24 mouse cellular contexts compared by ENCODE assay signal in the genomic region with DNA sequence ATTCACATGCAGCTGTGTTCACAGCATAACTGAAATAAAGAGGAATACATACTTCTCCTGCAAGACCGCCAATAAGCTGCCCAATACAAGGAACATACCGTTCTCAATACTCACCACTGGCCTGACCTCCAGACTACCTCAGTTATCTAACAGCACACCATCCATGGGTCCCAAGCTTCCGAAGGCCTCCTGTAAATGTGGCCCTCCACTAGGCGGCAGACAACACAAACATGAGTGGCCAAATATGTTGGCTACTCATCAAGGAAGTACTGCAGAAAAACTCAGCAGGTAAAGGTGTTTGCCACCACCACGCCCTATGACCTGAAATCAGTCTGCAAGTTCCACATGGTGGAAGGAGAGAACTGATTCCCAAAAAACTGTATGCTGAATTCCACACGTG. TPM values are rescaled to one million over a fixed set of nuclear protein-coding genes. Genes with fewer than 3 reads are reported as not detected.
DNase-seq lines count a peak whose midpoint lies in the region; ATAC-seq and TF ChIP-seq lines count a peak whose summit lies in the region.
"Had no signal": no experiment of that assay in that cellular context is flagged by ENCODE, and none has a peak within 500 bp of the region (broad histone marks: within the 10 kb centered on the region; RNA-seq: fewer than 3 reads in every experiment).

No protein-coding gene starts in this region.

- 0 out of 2 replicates have a peak, but pooled peaks have one; percentile 15 for ATAC-seq in intestine, embryonic 15.5 days
- no peak for ATAC-seq in intestine, embryonic 16.5 days
- ATAC-seq in liver, embryonic 14.5 days (ENCODE audit: insufficient read depth): no peak
- no peak for ATAC-seq in liver, embryonic 12.5 days
- ATAC-seq in activated CD4-positive, CD25-positive, alpha-beta regulatory T cell, adult 4 months: no peak
- ATAC-seq: CD4-positive, CD25-positive, alpha-beta regulatory T cell, adult 4 months had no signal

- peak; percentile 66 for TF ChIP-seq RAD21 in CH12.LX (IDR thresholded peaks at IDR 0.05; ENCODE audit: low read depth, low read length)

- H3K27me3 ChIP-seq in intestine, embryonic 15.5 days (replicated peaks): no peaks in the 10 kb centered on the region
- no peaks in the 10 kb centered on the region for H3K27me3 ChIP-seq in intestine, embryonic 16.5 days (replicated peaks; ENCODE audit: control insufficient read depth, insufficient read depth, low read length)
- H3K27me3 ChIP-seq in liver, embryonic 14.5 days (ENCODE audit: control insufficient read depth, insufficient read depth, low read length): no peaks in the 10 kb centered on the region
- no peaks in the 10 kb centered on the region for H3K27me3 ChIP-seq in liver, embryonic 12.5 days (replicated peaks)
- H3K27me3 ChIP-seq in CH12.LX (replicated peaks): no peaks in the 10 kb centered on the region
- H3K27me3 ChIP-seq: heart, embryonic 13.5 days had no signal

- H3K36me3 ChIP-seq in intestine, embryonic 15.5 days: no peaks in the 10 kb centered on the region
- H3K36me3 ChIP-seq in intestine, embryonic 16.5 days (ENCODE audit: control insufficient read depth, insufficient read depth, low read length): no peaks in the 10 kb centered on the region
- H3K36me3 ChIP-seq in liver, embryonic 14.5 days (replicated peaks; ENCODE audit: control insufficient read depth, insufficient read depth, low read depth): no peaks in the 10 kb centered on the region
- H3K36me3 ChIP-seq in liver, embryonic 12.5 days: no peaks in the 10 kb centered on the region
- no peaks in the 10 kb centered on the region for H3K36me3 ChIP-seq in CH12.LX (replicated peaks in 1 of 2; ENCODE audit: control insufficient read depth in 1 of 2, insufficient read depth in 1 of 2, low read length in 1 of 2)
- H3K36me3 ChIP-seq: heart, embryonic 13.5 days; limb, embryonic 10.5 days had no signal

- H3K4me1 ChIP-seq in intestine, embryonic 15.5 days (replicated peaks): 0 out of 2 replicates have a peak, but pooled peaks cover 2% of the 10 kb centered on the region
- H3K4me1 ChIP-seq in intestine, embryonic 16.5 days (ENCODE audit: control insufficient read depth, insufficient read depth, low read length): 0 out of 2 replicates have a peak, but pooled peaks cover 3% of the 10 kb centered on the region
- H3K4me1 ChIP-seq in liver, embryonic 14.5 days (replicated peaks; ENCODE audit: control insufficient read depth in 2 of 2, insufficient read depth in 2 of 2, low read length in 1 of 2): no peaks in the 10 kb centered on the region
- no peaks in the 10 kb centered on the region for H3K4me1 ChIP-seq in liver, embryonic 12.5 days
- H3K4me1 ChIP-seq in CH12.LX (ENCODE audit: control insufficient read depth in 1 of 2, insufficient read depth in 2 of 2): no peaks in the 10 kb centered on the region; a peak in 1 of 4 replicates

- DNase-seq in liver, embryonic 14.5 days (ENCODE audit: low read depth in 3 of 3, low spot score in 3 of 3): no peak
- DNase-seq in CH12.LX (ENCODE audit: extremely low read depth) (peak; percentile 23), WW6 (ENCODE audit: low read depth, low spot score) (peak; percentile 11)
- no peak for DNase-seq in thymus, postnatal 36 days
- DNase-seq: adrenal gland, postnatal 25 days; cerebellum, adult 9-11 months; gastrocnemius, postnatal 25 days; layer of hippocampus, postnatal 36 days; right cerebral cortex, adult 18-20 months; spleen, adult 18-20 months; thymus, postnatal 4 days had no signal

- peak; percentile 29; the same call in 1 of the 2 replicates for TF ChIP-seq CTCF in liver, embryonic 14.5 days (IDR thresholded peaks at IDR 0.05; ENCODE audit: low read depth)
- TF ChIP-seq CTCF in CH12.LX (conservative IDR thresholded peaks at IDR 0.05 in 1 of 2, IDR thresholded peaks at IDR 0.05 in 1 of 2; ENCODE audit: low read depth in 2 of 2, low read length in 2 of 2): peak in 1 of 2 experiments; percentile 69; a peak in 2 of 4 replicates

- no peak overlapping the region for H3K9ac ChIP-seq in intestine, embryonic 15.5 days
- H3K9ac ChIP-seq in intestine, embryonic 16.5 days (ENCODE audit: low read depth, low read length): no peak overlapping the region
- H3K9ac ChIP-seq in liver, embryonic 14.5 days (replicated peaks): no peak overlapping the region
- no peak overlapping the region for H3K9ac ChIP-seq in liver, embryonic 12.5 days
- H3K9ac ChIP-seq in CH12.LX (ENCODE audit: insufficient read depth, low read depth): no peak overlapping the region
- H3K9ac ChIP-seq: heart, embryonic 13.5 days had no signal

- H3K27ac ChIP-seq in intestine, embryonic 15.5 days: no peak overlapping the region
- no peak overlapping the region for H3K27ac ChIP-seq in intestine, embryonic 16.5 days (ENCODE audit: low read length)
- H3K27ac ChIP-seq in liver, embryonic 14.5 days: no peak overlapping the region
- H3K27ac ChIP-seq in liver, embryonic 12.5 days: no peak overlapping the region
- H3K27ac ChIP-seq in CH12.LX (ENCODE audit: insufficient read depth, low read depth): no peak overlapping the region
- H3K27ac ChIP-seq: heart, embryonic 13.5 days had no signal

- in situ Hi-C loops in CH12.LX (cut with MboI; ENCODE audit: low pct_ligation_motif_present, low pct_unique_long_range_greater_than_20kb, low sequenced_read_pairs): no loop called here

- no peaks in the 10 kb centered on the region for H3K79me2 ChIP-seq in CH12.LX (replicated peaks; ENCODE audit: control insufficient read depth, extremely low read depth, insufficient read depth, poor library complexity, severe bottlenecking)

- no peak overlapping the region for H3K4me2 ChIP-seq in intestine, embryonic 15.5 days (replicated peaks)
- H3K4me2 ChIP-seq in intestine, embryonic 16.5 days (ENCODE audit: low read depth, low read length): no peak overlapping the region
- H3K4me2 ChIP-seq in liver, embryonic 14.5 days (ENCODE audit: low read depth): no peak overlapping the region
- no peak overlapping the region for H3K4me2 ChIP-seq in liver, embryonic 12.5 days
- no peak overlapping the region for H3K4me2 ChIP-seq in CH12.LX (ENCODE audit: insufficient read depth, low read depth, poor library complexity, severe bottlenecking)
- H3K4me2 ChIP-seq: heart, embryonic 13.5 days had no signal

- no peak for TF ChIP-seq POLR2A in CH12.LX (IDR thresholded peaks at IDR 0.05; ENCODE audit: low read depth, low read length)

- WGBS in intestine, embryonic 15.5 days: 78% methylated on average over 6 of the region's 6 CpGs
- WGBS in intestine, embryonic 16.5 days: 76% methylated on average over 6 of the region's 6 CpGs
- WGBS in liver, embryonic 14.5 days (ENCODE audit: insufficient replicate concordance): 48% methylated on average over 6 of the region's 6 CpGs
- 51% methylated on average over 6 of the region's 6 CpGs for WGBS in liver, embryonic 12.5 days (ENCODE audit: insufficient replicate concordance)

- H3K4me3 ChIP-seq in intestine, embryonic 15.5 days (replicated peaks): no peak overlapping the region
- no peak overlapping the region for H3K4me3 ChIP-seq in intestine, embryonic 16.5 days (ENCODE audit: low read length)
- H3K4me3 ChIP-seq in liver, embryonic 14.5 days (ENCODE audit: insufficient read depth in 1 of 2, low read depth in 2 of 2, low read length in 2 of 2): no peak overlapping the region
- H3K4me3 ChIP-seq in liver, embryonic 12.5 days: no peak overlapping the region
- no peak overlapping the region for H3K4me3 ChIP-seq in CH12.LX (replicated peaks in 1 of 3; ENCODE audit: low read depth in 2 of 3, low read length in 2 of 3, poor library complexity in 1 of 3)
- H3K4me3 ChIP-seq: erythroblast, embryonic 14.5 days; heart, embryonic 13.5 days; limb, embryonic 10.5 days; myocyte had no signal

- dilution Hi-C loops in CH12.LX (cut with MboI; ENCODE audit: extremely low pct_ligation_motif_present, extremely low pct_unique_long_range_greater_than_20kb, low sequenced_read_pairs): no loop called here

- no peak for TF ChIP-seq EP300 in liver, embryonic 14.5 days (IDR thresholded peaks at IDR 0.05; ENCODE audit: low read depth)
- no peak for TF ChIP-seq EP300 in CH12.LX (IDR thresholded peaks at IDR 0.05; ENCODE audit: low read length)

- no peaks in the 10 kb centered on the region for H3K9me3 ChIP-seq in intestine, embryonic 15.5 days
- H3K9me3 ChIP-seq in intestine, embryonic 16.5 days (ENCODE audit: control insufficient read depth, low read length): no peaks in the 10 kb centered on the region
- no peaks in the 10 kb centered on the region for H3K9me3 ChIP-seq in liver, embryonic 14.5 days (ENCODE audit: control insufficient read depth, low read length)
- no peaks in the 10 kb centered on the region for H3K9me3 ChIP-seq in liver, embryonic 12.5 days (replicated peaks)
- no peaks in the 10 kb centered on the region for H3K9me3 ChIP-seq in CH12.LX (replicated peaks; ENCODE audit: low read length)
- H3K9me3 ChIP-seq: heart, embryonic 13.5 days; limb, embryonic 10.5 days had no signal

TF ChIP-seq in CH12.LX, 34 proteins besides CTCF, POLR2A, EP300 and RAD21 (continues in another document):
- no peak for TF ChIP-seq NELFE (IDR thresholded peaks at IDR 0.05; ENCODE audit: low read depth, low read length)
- no peak for TF ChIP-seq GABPA (IDR thresholded peaks at IDR 0.05; ENCODE audit: insufficient replicate concordance, low read depth, low read length)
- no peak for TF ChIP-seq RCOR1 (conservative IDR thresholded peaks at IDR 0.05; ENCODE audit: low read depth, low read length)
- no peak for TF ChIP-seq MEF2A (IDR thresholded peaks at IDR 0.05; ENCODE audit: borderline replicate concordance, low read depth, low read length)
- TF ChIP-seq MXI1 (IDR thresholded peaks at IDR 0.05; ENCODE audit: low read depth, low read length): no peak
- peak; percentile 67 for TF ChIP-seq SMC3 (IDR thresholded peaks at IDR 0.05; ENCODE audit: low read depth, low read length)
- TF ChIP-seq KAT2A (IDR thresholded peaks at IDR 0.05; ENCODE audit: insufficient replicate concordance, low read length): no peak
- TF ChIP-seq MYC (IDR thresholded peaks at IDR 0.05; ENCODE audit: low read depth, low read length): no peak
- TF ChIP-seq JUN (IDR thresholded peaks at IDR 0.05; ENCODE audit: insufficient read depth, low read depth, low read length): no peak
- TF ChIP-seq IRF4 (IDR thresholded peaks at IDR 0.05; ENCODE audit: low read depth, low read length): no peak
- TF ChIP-seq E2F4 (IDR thresholded peaks at IDR 0.05; ENCODE audit: insufficient replicate concordance, low read depth, low read length): no peak
- TF ChIP-seq CHD2 (IDR thresholded peaks at IDR 0.05; ENCODE audit: low read length): no peak

RNA-seq across cellular contexts. Expression of gene Tas2r134, which starts 38.4 kb away (rescaled TPM):
- polyA plus RNA-seq in intestine, embryonic 15.5 days (2015; fragmentation: Nextera tagmentation; extraction: Ambion mirVana): not detected in 2 replicates
- polyA plus RNA-seq in intestine, embryonic 16.5 days (2015; fragmentation: Nextera tagmentation; extraction: Ambion mirVana): not detected in 2 replicates
- polyA plus RNA-seq in liver, embryonic 14.5 days (2012; rRNA removed): not detected in 2 replicates
- not detected in 2 replicates for polyA plus RNA-seq in liver, embryonic 14.5 days (2014; fragmentation: Nextera tagmentation; extraction: Ambion mirVana)
- polyA plus RNA-seq in liver, embryonic 12.5 days (2016; fragmentation: Nextera tagmentation; extraction: Ambion mirVana): not detected in 2 replicates
- total RNA-seq in CH12.LX (2012; rRNA removed) (not detected in 2 replicates), CH12.LX (2014; rRNA removed) (not detected in 2 replicates)
- not detected in 2 replicates for polyA plus RNA-seq in CH12.LX (2012; ENCODE audit: insufficient read length, low read depth)
- not detected for polyA plus RNA-seq in activated CD4-positive, CD25-positive, alpha-beta regulatory T cell, adult 4 months (2017; shearing (Covaris generic))
- total RNA-seq: adrenal gland, postnatal 25 days; gastrocnemius, postnatal 25 days; layer of hippocampus, postnatal 36 days; neutrophil, adult 5-6 weeks had no signal
- polyA plus RNA-seq: CD4-positive, CD25-positive, alpha-beta regulatory T cell, adult 4 months; erythroblast, embryonic 14.5 days; heart, embryonic 13.5 days; hindbrain, embryonic 11.5 days; kidney, embryonic 16.5 days; limb, embryonic 10.5 days; myocyte; stomach, embryonic 16.5 days had no signal

Comparison
In these comparisons a context has a peak if more than half of its experiments do, and no peak if none do; other contexts are left out.
1. DNase-seq: peak in CH12.LX (single experiment) and WW6 (single experiment); none in liver, embryonic 14.5 days (0 of 3) and thymus, postnatal 36 days (0 of 2).